Mouse (Mus musculus): ENCODE results near the gene Ppif.

GRCm38 (mm10) chr14:25651131-25651530, 42.8 kb upstream of the Ppif start:
- TF ChIP-seq MYOD1 (IDR thresholded peaks at IDR 0.05; ENCODE audit: control insufficient read depth in 1 of 3, insufficient read length in 2 of 3, low read depth in 2 of 3) (no peak), POLR2A (IDR thresholded peaks at IDR 0.05; ENCODE audit: insufficient read length, low read depth) (no peak), USF1 (IDR thresholded peaks at IDR 0.05; ENCODE audit: low read depth) (no peak), POLR2AphosphoS2 (IDR thresholded peaks at IDR 0.05; ENCODE audit: insufficient read length, low read depth) (no peak), MAX (IDR thresholded peaks at IDR 0.05; ENCODE audit: low read depth) (no peak), TCF3 (IDR thresholded peaks at IDR 0.05; ENCODE audit: insufficient read length, low read depth) (no peak), SRF (IDR thresholded peaks at IDR 0.05; ENCODE audit: control insufficient read depth, insufficient read length, low read depth) (no peak), CEBPB (IDR thresholded peaks at IDR 0.05; ENCODE audit: insufficient read depth, poor library complexity, severe bottlenecking) (no peak), E2F4 (IDR thresholded peaks at IDR 0.05; ENCODE audit: insufficient read depth) (no peak), MYOG (IDR thresholded peaks at IDR 0.05; ENCODE audit: control insufficient read depth in 1 of 3, insufficient read depth in 1 of 3, insufficient read length in 2 of 3, low read depth in 2 of 3) (no peak)
